Mouse (Mus musculus) left cerebral cortex, postnatal 25 days (tissue): ENCODE measurements at regions not wholly inside any gene's neighbourhood (a gene's known extent, or its start where the extent isn't known, plus 50 kb on each side); places are given as distances from the start of the nearest gene placed in this dataset.

ENCODE experiments used
- DNase-seq, 2 experiments: peaks; one replicate each; pipeline ENCODE4 v3.0.0; 2022; ENCODE audit warnings: low spot score in 2 of 2, mixed read lengths in 1 of 2
- intact Hi-C: fragments of 180-260 bp; cut with DNase I; formaldehyde crosslinking; loops from one replicate; pipeline ENCODE4 v1.15.1; 2025

DNA sequence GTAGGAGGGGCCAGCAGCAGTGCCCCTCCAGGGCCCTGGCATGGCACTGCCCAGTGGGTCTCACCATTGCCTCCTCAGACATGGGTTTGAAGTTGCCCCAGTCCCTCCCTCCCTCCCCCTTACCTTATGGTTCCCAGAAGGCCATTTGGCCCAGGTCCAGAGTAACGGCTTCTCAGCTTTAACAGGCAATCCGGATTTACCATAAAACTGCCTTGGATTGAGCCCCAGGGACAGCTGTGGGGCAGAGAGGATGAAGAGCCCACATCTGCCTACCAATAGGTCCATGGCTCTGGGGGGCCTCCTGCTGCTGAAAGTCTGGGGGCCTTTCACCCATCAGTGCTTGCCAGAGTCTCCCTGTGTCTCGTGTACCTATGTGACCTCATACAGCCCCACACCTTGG, 222.9 kb upstream of the Sulf2 start:
- intact Hi-C loops = no loop called here
- DNase-seq = no peak

DNA sequence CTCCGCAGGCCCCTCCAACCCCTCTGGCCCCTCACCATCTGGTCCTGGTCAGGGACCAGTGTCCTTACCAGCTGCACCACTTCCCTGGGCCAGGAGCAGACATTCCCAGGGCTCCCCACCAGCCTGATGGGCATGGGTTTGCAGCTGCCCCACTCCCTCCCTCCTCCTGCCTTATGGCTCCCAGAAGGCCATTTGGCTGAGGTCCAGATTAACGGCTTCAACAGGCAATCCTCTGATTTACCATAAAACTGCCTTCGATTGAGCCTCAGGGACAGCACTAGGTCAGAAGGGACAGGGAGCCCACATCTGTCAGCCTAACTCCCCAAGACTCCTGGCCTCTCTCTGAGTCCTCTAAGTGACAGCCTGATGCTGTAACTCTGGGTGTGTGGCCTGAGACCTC, 221.9 kb upstream of the Sulf2 start:
- intact Hi-C loops = no loop called here
- no peak for DNase-seq

DNA sequence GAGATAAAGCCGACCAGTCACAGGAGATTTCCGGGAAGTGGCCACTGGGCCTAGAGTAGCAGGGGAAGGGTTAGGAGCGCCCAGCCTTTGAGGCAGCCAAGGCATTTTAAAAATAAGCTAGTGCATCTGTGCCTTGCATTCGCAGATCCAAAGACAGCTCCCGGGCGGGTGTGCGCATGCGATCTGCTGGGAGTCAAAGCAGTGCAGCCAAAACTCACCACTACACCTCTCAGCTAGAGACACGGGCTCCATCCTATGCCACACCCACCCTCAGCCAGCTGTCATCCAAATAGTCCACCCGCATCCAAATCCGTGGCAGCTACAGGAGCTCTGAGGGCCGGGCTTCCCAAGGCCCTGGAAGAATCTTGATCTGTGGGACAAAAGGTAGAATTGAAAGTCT, 220.2 kb upstream of the Sulf2 start:
- intact Hi-C loops = no loop called here
- peak; percentile 31 to 91 for DNase-seq

DNA sequence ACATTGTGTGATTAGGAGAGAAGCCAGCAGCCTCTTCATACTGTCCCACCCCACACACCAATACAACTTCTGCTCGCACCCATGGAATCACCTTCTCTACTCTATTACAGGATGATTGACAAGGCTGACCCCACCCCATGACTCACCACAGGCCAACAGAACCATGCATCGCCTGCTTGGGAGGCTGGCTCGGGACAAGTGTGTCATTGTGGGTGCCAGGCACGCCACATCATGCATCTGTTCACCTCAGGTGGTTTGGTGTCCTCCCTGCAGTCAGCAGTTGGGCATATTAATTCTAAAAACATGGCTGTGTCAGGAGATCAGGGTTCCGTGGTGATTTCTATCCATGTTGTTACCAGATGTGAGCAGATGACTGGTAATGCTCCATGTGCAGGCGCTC, 215.3 kb upstream of the Sulf2 start:
- intact Hi-C loops = no loop called here
- DNase-seq = no peak

DNA sequence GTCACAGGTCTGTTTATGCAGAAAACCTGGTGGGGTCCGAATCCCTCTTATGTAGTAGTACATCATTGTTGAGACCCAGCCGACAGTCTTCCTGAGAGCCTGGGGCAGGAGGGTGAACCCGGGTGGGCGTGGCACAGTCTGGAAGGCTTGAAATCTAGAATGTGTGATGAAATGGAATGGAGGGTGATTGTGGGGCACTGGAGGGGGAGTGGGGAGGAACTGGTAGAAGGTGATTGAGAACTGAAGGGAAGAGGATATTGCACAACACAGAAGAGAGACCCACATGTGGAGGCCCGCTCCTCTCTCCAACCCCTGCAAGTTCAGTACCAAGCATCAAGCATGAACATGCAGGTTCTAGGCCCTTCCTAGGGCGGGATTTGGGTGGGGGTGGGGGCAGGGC, 206.2 kb upstream of the Sulf2 start:
- no peak for DNase-seq
- intact Hi-C loops = loop anchor here (5.0 kb wide), 1 partner anchor 71 kb away; no protein-coding TSS in a partner anchor

DNA sequence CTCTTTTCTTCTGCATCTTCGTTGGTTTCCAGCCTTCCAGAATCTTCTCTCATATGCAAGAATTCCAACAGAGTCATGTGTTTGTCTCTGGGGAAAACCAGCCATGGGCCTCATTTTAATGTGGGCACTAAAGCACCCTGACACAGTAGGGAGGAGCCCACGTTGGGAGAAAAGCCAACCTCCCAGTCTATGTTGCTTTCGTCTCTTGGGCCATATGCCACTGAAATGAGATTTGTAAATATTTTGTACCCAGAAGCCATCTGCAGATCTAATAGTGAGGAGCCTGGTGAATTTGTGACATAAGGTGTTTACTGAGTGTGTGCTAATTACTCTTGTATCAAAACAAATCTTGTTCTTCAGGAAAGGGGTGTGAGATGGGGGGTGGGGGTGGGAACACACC, 205.3 kb upstream of the Sulf2 start:
- intact Hi-C loops = loop anchor here (5.0 kb wide), 1 partner anchor 72 kb away; no protein-coding TSS in a partner anchor
- peak; percentile 14 to 49 for DNase-seq

DNA sequence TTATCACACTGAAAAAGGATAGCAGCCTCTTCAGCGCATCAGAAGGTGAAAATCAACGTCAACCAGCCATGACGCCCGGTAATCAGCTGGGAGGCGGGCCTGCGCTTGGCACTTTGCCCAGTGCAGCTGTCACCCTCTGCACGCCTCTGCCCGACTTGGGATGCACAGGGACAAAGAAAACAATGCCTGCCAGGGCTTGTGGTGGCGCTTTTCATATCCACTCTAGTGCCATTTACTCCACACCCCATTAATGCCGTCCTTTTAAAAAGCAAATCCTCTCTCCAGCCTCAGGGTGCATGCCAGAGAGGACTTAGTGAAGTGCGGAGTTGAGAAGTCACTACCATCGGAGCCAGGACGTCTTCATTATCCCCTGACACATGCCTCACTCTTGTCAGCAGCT, 204.5 kb upstream of the Sulf2 start:
- intact Hi-C loops = loop anchor here (5.0 kb wide), 2 partner anchors 72 to 202 kb away; no protein-coding TSS in a partner anchor
- peak in 1 of 2 experiments; percentile 30 for DNase-seq

DNA sequence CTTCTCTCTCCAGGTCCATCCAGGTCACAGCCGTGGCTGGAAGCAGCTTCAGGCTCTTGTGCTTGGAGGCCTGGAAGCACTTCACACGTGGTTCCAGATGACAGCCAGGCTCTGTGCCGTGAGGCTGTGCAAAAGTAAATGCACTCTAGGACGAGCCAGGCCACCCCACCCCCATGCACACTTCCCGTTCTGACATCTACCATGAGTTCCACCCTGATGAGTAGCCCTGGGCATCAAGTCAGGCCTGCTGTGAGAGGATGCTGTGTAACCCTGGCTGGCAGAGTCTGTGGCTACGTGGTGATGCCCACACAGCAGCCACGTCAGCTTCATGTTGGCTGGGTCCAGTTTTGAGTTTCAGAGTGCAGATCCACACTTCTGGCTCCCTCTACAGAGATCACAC, 202.4 kb upstream of the Sulf2 start:
- peak in 1 of 2 experiments; percentile 69 for DNase-seq
- intact Hi-C loops = loop anchor here (5.0 kb wide), 1 partner anchor 204 kb away; no protein-coding TSS in a partner anchor

DNA sequence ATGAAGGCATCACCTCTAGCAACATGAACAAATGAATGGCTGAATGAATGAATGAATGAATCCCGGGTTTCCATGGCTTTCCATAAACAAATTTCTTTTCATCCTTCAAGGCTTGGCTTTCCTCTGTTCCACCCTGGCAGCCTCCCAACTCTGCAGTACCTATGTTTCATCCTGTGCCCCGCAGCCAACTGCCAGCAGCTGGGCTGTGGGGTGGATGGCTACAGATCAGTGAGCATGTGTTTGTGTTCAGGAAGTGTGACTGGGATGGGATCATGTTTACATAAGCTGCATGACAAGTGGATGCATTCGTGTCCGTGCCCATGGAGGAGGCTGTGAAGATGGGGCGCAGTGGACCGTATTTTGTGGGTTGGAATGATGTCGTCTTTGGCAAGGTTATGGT, 200.5 kb upstream of the Sulf2 start:
- DNase-seq = no peak
- intact Hi-C loops = loop anchor here (5.0 kb wide), 1 partner anchor 206 kb away; no protein-coding TSS in a partner anchor

DNA sequence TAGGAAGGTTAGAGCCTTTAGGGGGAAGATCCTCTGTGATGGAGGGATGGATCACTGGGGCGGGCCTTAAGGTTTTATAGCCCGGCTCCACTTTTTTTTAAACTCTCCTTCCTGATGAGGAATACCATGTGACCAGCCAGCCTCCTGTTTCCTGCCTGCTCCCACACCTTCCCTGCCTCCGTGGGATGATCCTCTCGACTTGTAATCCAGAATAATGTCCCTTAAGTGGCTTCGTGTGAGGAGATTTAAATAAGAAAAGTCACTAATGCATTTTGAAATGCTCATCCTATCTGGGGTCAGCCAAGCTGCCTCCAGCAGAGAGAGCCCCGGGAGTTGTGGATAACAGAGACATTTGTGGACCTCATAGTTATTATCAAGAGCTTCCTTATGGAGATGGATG, 200.0 kb upstream of the Sulf2 start:
- no peak for DNase-seq
- intact Hi-C loops = loop anchor here (5.0 kb wide), 1 partner anchor 207 kb away; no protein-coding TSS in a partner anchor

DNA sequence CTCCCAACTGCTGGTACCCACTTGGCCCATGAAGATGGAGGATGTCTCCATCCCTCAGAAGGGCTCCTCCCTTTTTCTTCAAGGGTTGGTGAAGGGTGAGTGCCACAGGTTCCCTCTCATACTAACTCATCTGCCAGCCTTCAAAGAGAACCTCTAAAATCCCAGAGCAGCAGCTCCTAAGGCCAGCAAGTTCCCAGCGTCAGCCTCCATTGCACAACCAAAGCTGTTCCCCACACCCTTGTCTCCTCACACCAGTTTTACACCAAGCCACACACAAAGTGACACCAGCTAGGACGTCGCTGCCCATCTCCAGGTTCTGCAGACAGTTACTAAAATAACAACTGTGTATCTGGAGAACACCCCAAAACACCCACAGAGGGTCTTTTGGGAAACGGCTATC, 198.9 kb upstream of the Sulf2 start:
- no peak for DNase-seq
- intact Hi-C loops = no loop called here

DNA sequence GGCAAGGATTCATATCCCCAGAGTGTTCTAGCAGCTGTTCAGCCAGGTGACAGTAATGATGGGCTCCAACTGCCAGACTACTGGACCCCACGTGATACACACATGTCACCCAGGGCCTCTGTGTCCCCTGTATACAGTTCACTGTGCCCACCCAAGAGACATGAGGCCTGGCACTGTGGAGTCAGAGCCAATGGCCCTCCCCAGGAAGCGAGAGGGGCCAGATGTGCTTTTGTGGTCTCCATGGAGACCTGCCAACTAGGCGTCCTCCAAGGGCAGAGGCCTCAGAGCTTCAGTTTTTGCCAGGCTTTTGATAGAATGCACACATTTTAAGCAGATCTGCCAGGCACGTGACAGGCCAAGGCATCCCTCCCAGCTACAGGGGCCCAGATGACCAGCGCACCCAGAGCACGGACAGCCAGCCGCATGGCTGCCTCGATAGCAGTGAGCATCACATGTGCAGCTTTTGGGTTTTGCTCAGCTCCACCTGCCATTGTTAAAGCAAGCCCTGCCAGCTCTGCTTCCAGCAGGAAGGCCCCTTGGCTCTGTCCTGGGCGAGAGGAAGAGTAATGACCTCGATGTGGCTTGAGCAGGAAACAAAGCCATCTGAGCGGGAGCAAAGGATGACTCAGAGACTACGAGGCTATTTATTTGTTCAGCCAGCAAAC, 198.1 kb upstream of the Sulf2 start:
- DNase-seq = no peak
- intact Hi-C loops = no loop called here

DNA sequence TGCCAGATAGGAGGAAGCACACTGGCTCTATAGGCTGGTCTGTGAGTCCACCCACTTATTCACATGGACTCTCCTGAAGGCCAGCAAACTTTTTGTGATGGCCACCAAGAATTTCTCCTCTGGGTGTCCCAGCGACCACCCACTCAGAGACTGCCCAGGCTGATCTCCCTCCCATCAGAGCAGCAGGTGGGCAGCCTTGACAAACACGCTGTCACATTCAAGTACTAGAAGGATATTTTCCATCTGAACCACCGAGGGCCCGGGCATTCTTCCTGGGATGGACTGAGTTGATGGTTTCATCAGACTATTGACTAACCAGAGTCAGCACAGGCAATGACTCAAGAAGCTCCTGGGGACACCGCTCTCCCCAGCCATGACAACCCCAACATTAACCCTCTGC, 196.5 kb upstream of the Sulf2 start:
- intact Hi-C loops = no loop called here

DNA sequence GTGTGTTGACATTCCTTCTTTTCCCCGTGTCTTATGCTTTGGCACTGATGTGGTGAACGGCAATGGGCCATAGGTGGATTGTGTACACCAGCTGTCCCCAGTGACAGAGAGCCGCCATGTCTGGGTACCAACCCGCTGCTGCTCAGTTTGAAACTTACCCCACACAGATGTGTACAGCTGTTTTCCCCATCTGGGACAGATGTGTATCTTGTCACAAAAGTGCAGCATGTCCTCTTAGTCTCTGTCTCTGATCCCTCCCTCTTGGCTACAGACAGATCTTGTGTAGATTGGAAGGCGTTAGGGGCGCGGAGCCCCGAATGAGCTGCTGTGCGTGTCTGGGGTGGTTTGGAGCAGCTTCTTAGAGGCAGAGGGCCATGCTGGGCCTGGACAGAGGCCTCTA, 196.1 kb upstream of the Sulf2 start:
- intact Hi-C loops = no loop called here
- DNase-seq = no peak

More for the DNA sequence above, 196.5 kb upstream of the Sulf2 start:
- no peak for DNase-seq

DNA sequence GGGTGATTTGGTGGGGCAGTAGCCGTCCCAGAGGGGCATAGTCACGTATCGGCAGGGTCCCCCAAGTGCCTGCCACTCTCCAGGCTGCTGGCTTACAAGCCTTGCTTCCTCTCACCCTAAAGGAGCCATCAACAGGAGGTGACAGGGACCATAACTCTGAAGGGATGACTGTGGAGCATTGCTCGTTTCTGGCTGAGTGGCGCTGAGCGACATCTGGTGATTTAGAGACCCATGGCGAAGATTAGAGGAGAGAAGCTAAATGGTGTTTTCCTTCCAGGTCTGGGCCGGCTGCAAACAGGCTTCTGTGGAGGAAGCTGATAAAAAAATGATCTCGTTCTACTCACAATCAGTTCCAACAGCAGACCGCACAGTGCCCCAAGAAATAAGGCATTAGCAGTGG, 193.2 kb upstream of the Sulf2 start:
- DNase-seq = no peak
- intact Hi-C loops = no loop called here

DNA sequence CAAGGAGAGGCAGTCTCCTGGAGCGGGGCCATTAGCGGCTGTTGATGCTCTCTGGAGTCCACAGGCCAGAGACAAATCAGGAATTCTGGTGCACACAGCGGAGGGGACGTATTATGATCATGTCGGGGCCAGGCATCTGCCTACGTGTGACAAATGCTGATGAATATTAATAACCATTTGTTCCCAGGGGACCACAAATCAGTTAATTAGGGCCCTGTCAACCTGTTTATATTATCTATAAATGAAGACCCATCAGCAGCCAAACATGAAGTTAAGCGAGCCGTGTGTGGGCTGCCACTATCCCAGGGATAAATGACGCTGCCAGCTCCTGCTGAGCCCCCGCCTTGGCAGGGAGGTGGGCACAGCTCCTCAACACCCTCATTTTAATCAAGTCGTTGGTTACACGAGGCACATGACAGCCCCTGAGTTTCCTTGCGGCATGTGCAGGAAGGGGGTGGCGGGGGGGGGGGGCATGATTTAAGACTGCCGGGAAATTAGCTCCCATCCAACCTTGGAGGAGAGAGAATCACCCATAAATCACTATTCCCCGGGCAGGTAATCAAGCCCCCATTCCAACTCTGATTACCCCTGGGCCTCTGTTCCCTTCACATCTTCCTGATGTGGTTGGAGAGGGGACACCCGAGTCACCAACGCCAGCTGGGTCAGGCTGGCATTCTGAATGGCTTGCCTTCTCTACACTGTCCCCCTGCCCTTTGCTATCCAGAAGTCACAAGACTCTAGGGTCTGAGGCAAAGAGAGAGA, 191.1 kb upstream of the Sulf2 start:
- DNase-seq = peak in 1 of 2 experiments; percentile 31

DNA sequence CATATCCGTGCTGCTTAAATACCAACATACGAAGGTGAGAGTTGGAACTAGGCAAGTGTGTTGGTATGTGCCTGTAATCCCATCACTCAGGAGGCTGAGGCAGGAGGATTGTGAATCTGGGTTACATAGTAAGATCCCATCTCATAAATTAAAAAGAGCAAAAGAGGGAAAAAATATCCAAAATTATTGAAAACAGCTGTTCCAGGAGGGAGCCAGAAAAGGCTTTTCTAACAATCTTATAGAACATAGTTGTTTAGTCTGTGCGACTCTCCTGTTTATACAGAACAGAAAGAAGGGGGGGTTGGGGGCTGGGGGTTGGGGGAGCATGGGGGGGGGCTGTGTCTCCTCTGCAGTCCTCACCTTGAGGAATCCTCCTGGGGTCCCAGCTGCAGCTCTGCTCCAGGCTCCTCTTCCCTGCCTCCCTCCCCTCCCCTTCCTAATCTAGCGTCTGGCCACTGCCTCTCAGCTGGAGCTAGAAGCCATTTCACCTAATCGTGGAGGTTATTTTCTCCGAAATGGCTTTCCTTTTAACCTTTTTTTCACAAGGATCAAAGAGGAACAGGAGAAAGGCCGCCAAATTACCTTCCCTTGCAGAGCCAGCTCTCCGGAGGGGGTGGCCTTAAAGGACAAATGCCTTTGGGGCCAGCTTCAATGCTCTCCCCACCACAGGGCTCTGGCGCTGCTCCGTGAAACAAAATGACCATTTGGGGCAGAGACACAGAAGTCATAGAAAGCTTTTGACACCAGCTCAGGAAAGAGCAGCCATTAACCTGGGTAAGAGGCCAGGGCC, 188.3 kb upstream of the Sulf2 start:
- intact Hi-C loops = loop anchor here (5.0 kb wide), 1 partner anchor 236 kb away; no protein-coding TSS in a partner anchor

More for the DNA sequence above, 191.1 kb upstream of the Sulf2 start:
- intact Hi-C loops = no loop called here

DNA sequence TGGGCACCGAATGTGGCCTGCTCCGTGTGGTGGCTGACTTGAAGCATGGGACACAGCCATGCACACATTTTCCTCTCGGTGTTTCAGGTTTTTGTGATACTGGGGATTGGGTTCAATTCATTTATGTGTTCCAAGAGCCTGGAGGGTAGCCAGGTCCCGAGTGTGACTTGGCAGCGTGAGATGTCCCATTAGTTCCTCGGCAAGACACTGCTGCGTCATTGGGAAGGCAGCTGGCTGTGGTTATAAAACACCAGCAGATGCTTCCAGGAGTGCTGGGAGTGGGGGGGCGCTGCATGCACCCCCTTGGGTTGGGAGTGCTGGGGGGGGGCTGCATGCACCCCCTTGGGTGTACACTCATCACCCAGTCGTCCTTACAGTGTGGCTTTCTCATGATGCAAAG, 186.9 kb upstream of the Sulf2 start:
- peak; percentile 50 to 69 for DNase-seq
- intact Hi-C loops = loop anchor here (5.0 kb wide), 1 partner anchor 235 kb away; no protein-coding TSS in a partner anchor

More for the DNA sequence above, 188.3 kb upstream of the Sulf2 start:
- DNase-seq = no peak

DNA sequence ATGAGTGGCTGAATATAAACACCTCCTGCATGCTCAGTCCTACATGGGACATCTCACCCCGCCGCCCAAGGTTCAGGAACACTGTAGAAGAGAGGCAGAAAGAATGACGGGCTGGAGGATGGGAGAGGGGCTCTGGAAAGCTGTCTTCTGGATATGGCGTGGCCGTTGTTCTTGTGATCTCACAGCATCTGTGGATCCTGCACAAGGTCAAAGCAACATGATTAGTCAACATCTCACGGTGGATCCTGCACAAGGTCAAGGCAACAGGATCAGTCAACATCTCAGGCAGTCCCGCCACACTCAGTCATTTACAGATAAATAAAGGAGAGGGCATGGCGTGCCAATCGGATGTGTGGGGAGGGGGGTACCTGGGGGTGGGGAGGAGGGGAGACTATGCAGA, 184.7 kb upstream of the Sulf2 start:
- intact Hi-C loops = loop anchor here (5.0 kb wide), 1 partner anchor 233 kb away; no protein-coding TSS in a partner anchor
- no peak for DNase-seq

DNA sequence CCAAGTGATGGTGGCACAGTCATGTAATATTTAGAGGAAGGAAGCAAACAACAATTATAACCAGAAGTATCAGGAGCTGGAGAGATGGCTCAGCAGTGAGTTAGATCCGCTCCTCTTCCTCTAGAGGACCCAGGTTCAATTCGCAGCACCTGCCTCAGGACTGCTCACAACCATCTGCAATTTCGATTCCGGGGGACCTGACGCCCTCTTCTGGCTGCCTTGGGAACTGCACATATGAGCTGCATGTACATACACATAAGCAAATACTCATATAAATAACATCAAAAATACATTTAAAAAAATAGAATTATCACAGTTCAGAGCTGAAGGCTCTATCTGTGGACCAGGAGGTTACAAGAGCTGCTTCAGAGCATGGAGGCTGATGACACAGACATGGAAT, 184.0 kb upstream of the Sulf2 start:
- no peak for DNase-seq
- intact Hi-C loops = loop anchor here (5.0 kb wide), 1 partner anchor 182 kb away; the partner anchor contains the start of gene Sulf2
